Mouse (Mus musculus) kidney, embryonic 15.5 days (tissue): ENCODE measurements around the gene Shroom3. TPM values are rescaled to one million over a fixed set of nuclear protein-coding genes. Genes with fewer than 3 reads are reported as not detected.

Experiments used
- ATAC-seq: fragments of 200-750 bp; cut with Nextera tagmentation; replicated peaks from 2 replicates; pipeline ENCODE4 v1.8.0; 2017; ENCODE audit warnings: moderate TSS enrichment; ENCODE audit not compliant: low FRiP score
- H3K27ac ChIP-seq: fragments of 300-500 bp; sonication (generic); 2 replicates; pipeline ENCODE4 v1.5.1; 2015; ENCODE audit warnings: mild to moderate bottlenecking, inconsistent platforms
- H3K27me3 ChIP-seq: fragments of 300-500 bp; sonication (generic); 2 replicates; pipeline ENCODE4 v1.6.1; 2015; ENCODE audit warnings: inconsistent platforms
- H3K36me3 ChIP-seq: fragments of 300-500 bp; sonication (generic); 2 replicates; pipeline ENCODE4 v1.6.1; 2015; ENCODE audit warnings: inconsistent platforms
- H3K4me1 ChIP-seq: fragments of 300-500 bp; sonication (generic); 2 replicates; pipeline ENCODE4 v1.6.1; 2015; ENCODE audit warnings: inconsistent platforms
- H3K4me2 ChIP-seq: fragments of 300-500 bp; sonication (generic); 2 replicates; pipeline ENCODE4 v1.6.1; 2015; ENCODE audit warnings: moderate library complexity, mild to moderate bottlenecking, inconsistent platforms
- H3K4me3 ChIP-seq: fragments of 300-500 bp; sonication (generic); replicated peaks from 2 replicates; pipeline ENCODE4 v1.5.1; 2015; ENCODE audit warnings: mild to moderate bottlenecking, inconsistent platforms
- H3K9ac ChIP-seq: fragments of 300-500 bp; sonication (generic); 2 replicates; pipeline ENCODE4 v1.6.1; 2015; ENCODE audit warnings: mild to moderate bottlenecking, inconsistent platforms
- H3K9me3 ChIP-seq: fragments of 300-500 bp; sonication (generic); replicated peaks from 2 replicates; pipeline ENCODE4 v1.6.1; 2016; ENCODE audit warnings: inconsistent platforms
- WGBS: fragments of 180-500 bp; shearing (Covaris S2); methylation state at CpG from one replicate; pipeline ENCODE4 v1.1.7; 2015; ENCODE audit warnings: mixed read lengths; 5-methylcytosine and 5-hydroxymethylcytosine counted together
- polyA plus RNA-seq: library from polyadenylated mRNA; unstranded; fragments of >200 nt; fragmentation: Nextera tagmentation; extraction: Ambion mirVana; gene quantifications from 2 replicates; pipeline ENCODE4 v1.2.1, GENCODE M21; 2015

Shroom3 gene
- polyA plus RNA-seq, 1 experiment from 2014 or later, result 7.9 TPM

- Histone ChIP-seq H3K9ac (no peak overlapping the region), H3K4me2 (no peak overlapping the region), H3K27ac (0 out of 2 replicates have a peak overlapping the region, but pooled peaks have one; percentile 37), H3K36me3 (no peaks in the 10 kb centered on the region), H3K4me3 (no peak overlapping the region), H3K27me3 (no peaks in the 10 kb centered on the region), H3K9me3 (no peaks in the 10 kb centered on the region), H3K4me1 (peaks cover 24% of the 10 kb centered on the region)
- ATAC-seq, result no peak
- WGBS, result 32% methylated on average over 4 of the region's 4 CpGs
These were observed 210.0 kb downstream of the Shroom3 start for GRCm38 (mm10) chr5:92893284-92893683.

- no peak overlapping the region for H3K9ac ChIP-seq
- 6% methylated on average over 1 of the region's 1 CpGs for WGBS
- no peak for ATAC-seq
These were observed 210.5 kb downstream of the Shroom3 start for GRCm38 (mm10) chr5:92893711-92894110.

GRCm38 (mm10) chr5:92895877-92896276 lies 212.6 kb downstream of the Shroom3 start:
- Histone ChIP-seq H3K4me2 (no peak overlapping the region), H3K4me3 (no peak overlapping the region), H3K9ac (no peak overlapping the region), H3K4me1 (peaks cover 44% of the 10 kb centered on the region), H3K27me3 (no peaks in the 10 kb centered on the region), H3K27ac (no peak overlapping the region), H3K36me3 (no peaks in the 10 kb centered on the region), H3K9me3 (no peaks in the 10 kb centered on the region)
- 83% methylated on average over 8 of the region's 8 CpGs for WGBS
- no peak for ATAC-seq

More at GRCm38 (mm10) chr5:92893711-92894110, 210.5 kb downstream of the Shroom3 start:
- peaks cover 26% of the 10 kb centered on the region for H3K4me1 ChIP-seq
- H3K4me3 ChIP-seq, result no peak overlapping the region
- no peaks in the 10 kb centered on the region for H3K36me3 ChIP-seq
- no peaks in the 10 kb centered on the region for H3K9me3 ChIP-seq
- 0 out of 2 replicates have a peak overlapping the region, but pooled peaks have one; percentile 37 for H3K27ac ChIP-seq
- H3K27me3 ChIP-seq, result no peaks in the 10 kb centered on the region
- no peak overlapping the region for H3K4me2 ChIP-seq

- Histone ChIP-seq H3K4me2 (peak overlapping the region; percentile 92; the same call in 1 of the 2 replicates), H3K36me3 (no peaks in the 10 kb centered on the region), H3K9me3 (no peaks in the 10 kb centered on the region), H3K27ac (peak overlapping the region; percentile 92; the same call in 1 of the 2 replicates), H3K27me3 (no peaks in the 10 kb centered on the region), H3K9ac (no peak overlapping the region), H3K4me3 (no peak overlapping the region), H3K4me1 (peaks cover 49% of the 10 kb centered on the region)
- 58% methylated on average over 1 of the region's 1 CpGs for WGBS
- ATAC-seq, result no peak
These were observed 213.6 kb downstream of the Shroom3 start for GRCm38 (mm10) chr5:92896725-92897280.

- Histone ChIP-seq H3K4me1 (peaks cover 48% of the 10 kb centered on the region), H3K9me3 (no peaks in the 10 kb centered on the region), H3K4me3 (peak overlapping the region; percentile 78), H3K27ac (peak overlapping the region; percentile 92), H3K4me2 (peak overlapping the region; percentile 92), H3K27me3 (no peaks in the 10 kb centered on the region), H3K36me3 (no peaks in the 10 kb centered on the region), H3K9ac (peak overlapping the region; percentile 85)
- ATAC-seq, result peak; percentile 93
- under 1% methylated on average over 86 of the region's 96 CpGs for WGBS
These were observed 214.8 kb downstream of the Shroom3 start for GRCm38 (mm10) chr5:92897766-92898745.

- Histone ChIP-seq H3K27me3 (no peaks in the 10 kb centered on the region), H3K9ac (no peak overlapping the region), H3K4me3 (0 out of 2 replicates have a peak overlapping the region, but pooled peaks have one; percentile 25), H3K27ac (peak overlapping the region; percentile 79), H3K4me2 (peak overlapping the region; percentile 92), H3K4me1 (peaks cover 47% of the 10 kb centered on the region), H3K36me3 (no peaks in the 10 kb centered on the region), H3K9me3 (no peaks in the 10 kb centered on the region)
- WGBS, result 25% methylated on average over 5 of the region's 5 CpGs
- peak; percentile 43 for ATAC-seq
These were observed 217.2 kb downstream of the Shroom3 start for GRCm38 (mm10) chr5:92900470-92900869.

GRCm38 (mm10) chr5:92901870-92902269 lies 218.6 kb downstream of the Shroom3 start:
- no peak for ATAC-seq
- H3K36me3 ChIP-seq, result no peaks in the 10 kb centered on the region
- H3K27me3 ChIP-seq, result no peaks in the 10 kb centered on the region
- peak overlapping the region; percentile 54 for H3K27ac ChIP-seq
- H3K4me2 ChIP-seq, result no peak overlapping the region
- H3K9me3 ChIP-seq, result no peaks in the 10 kb centered on the region
- no peak overlapping the region for H3K4me3 ChIP-seq
- H3K4me1 ChIP-seq, result peaks cover 51% of the 10 kb centered on the region
- H3K9ac ChIP-seq, result no peak overlapping the region
- WGBS, result 29% methylated on average over 7 of the region's 7 CpGs

GRCm38 (mm10) chr5:92905146-92905545 lies 221.9 kb downstream of the Shroom3 start:
- Histone ChIP-seq H3K9me3 (peaks cover 6% of the 10 kb centered on the region; the same call in 1 of the 2 replicates), H3K27ac (peak overlapping the region; percentile 59), H3K9ac (no peak overlapping the region), H3K4me1 (peaks cover 30% of the 10 kb centered on the region), H3K27me3 (no peaks in the 10 kb centered on the region), H3K36me3 (peaks cover 12% of the 10 kb centered on the region), H3K4me3 (no peak overlapping the region), H3K4me2 (0 out of 2 replicates have a peak overlapping the region, but pooled peaks have one; percentile 3)
- no peak for ATAC-seq
- WGBS, result 67% methylated on average over 9 of the region's 9 CpGs

GRCm38 (mm10) chr5:92905594-92906008 lies 222.4 kb downstream of the Shroom3 start:
- Histone ChIP-seq H3K9ac (no peak overlapping the region), H3K4me1 (peaks cover 26% of the 10 kb centered on the region), H3K4me3 (no peak overlapping the region), H3K9me3 (peaks cover 6% of the 10 kb centered on the region; the same call in 1 of the 2 replicates), H3K27me3 (no peaks in the 10 kb centered on the region), H3K4me2 (peak overlapping the region; percentile 3; the same call in 1 of the 2 replicates), H3K36me3 (peaks cover 16% of the 10 kb centered on the region), H3K27ac (peak overlapping the region; percentile 59)
- 9% methylated on average over 8 of the region's 8 CpGs for WGBS
- peak; percentile 83 for ATAC-seq

- no peak overlapping the region for H3K27ac ChIP-seq
- H3K4me3 ChIP-seq, result no peak overlapping the region
- H3K36me3 ChIP-seq, result peaks cover 17% of the 10 kb centered on the region
- H3K9me3 ChIP-seq, result peaks cover 6% of the 10 kb centered on the region; the same call in 1 of the 2 replicates
- 74% methylated on average over 4 of the region's 4 CpGs for WGBS
- H3K4me1 ChIP-seq, result peaks cover 16% of the 10 kb centered on the region
- no peaks in the 10 kb centered on the region for H3K27me3 ChIP-seq
- no peak overlapping the region for H3K9ac ChIP-seq
- no peak for ATAC-seq
- H3K4me2 ChIP-seq, result no peak overlapping the region
These were observed 225.0 kb downstream of the Shroom3 start for GRCm38 (mm10) chr5:92908227-92908626.

GRCm38 (mm10) chr5:92910838-92911237 lies 227.6 kb downstream of the Shroom3 start:
- 90% methylated on average over 3 of the region's 3 CpGs for WGBS
- Histone ChIP-seq H3K36me3 (peaks cover 17% of the 10 kb centered on the region), H3K9me3 (peaks cover 6% of the 10 kb centered on the region; the same call in 1 of the 2 replicates), H3K27ac (no peak overlapping the region), H3K9ac (no peak overlapping the region), H3K4me1 (peaks cover 7% of the 10 kb centered on the region), H3K27me3 (no peaks in the 10 kb centered on the region), H3K4me3 (no peak overlapping the region), H3K4me2 (no peak overlapping the region)
- ATAC-seq, result no peak

- no peak for ATAC-seq
- Histone ChIP-seq H3K4me3 (no peak overlapping the region), H3K4me1 (peaks cover 12% of the 10 kb centered on the region), H3K4me2 (no peak overlapping the region), H3K27ac (no peak overlapping the region), H3K27me3 (no peaks in the 10 kb centered on the region), H3K9me3 (no peaks in the 10 kb centered on the region), H3K36me3 (peaks cover 9% of the 10 kb centered on the region), H3K9ac (no peak overlapping the region)
- WGBS, result 55% methylated on average over 10 of the region's 10 CpGs
These were observed 232.2 kb downstream of the Shroom3 start for GRCm38 (mm10) chr5:92915421-92915820.
